Mouse (Mus musculus): ENCODE measurements around the gene Tssk2.

DNA sequence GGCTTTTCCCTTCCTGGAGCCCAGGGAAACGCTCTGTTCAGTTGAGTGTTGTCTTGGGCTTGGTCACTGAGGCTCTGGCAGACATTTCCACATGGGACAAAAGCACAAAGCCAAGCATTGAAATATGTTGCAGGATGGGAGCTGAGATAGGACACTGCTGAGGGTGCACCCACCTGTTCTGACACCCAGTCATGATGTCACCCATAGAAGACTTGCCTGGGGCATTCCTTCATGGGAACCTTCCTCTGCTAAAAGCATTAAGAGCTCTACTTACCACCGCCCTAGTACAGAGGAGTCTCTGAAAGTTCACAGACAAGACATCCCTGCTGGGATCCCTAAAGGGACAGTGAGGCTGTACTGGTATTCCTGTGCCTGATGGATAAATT lies 8.1 kb upstream of the Tssk2 start:
- TF ChIP-seq CTCF (IDR thresholded peaks at IDR 0.05; ENCODE audit: extremely low read depth, insufficient read depth, insufficient read length, insufficient replicate concordance) (no peak), POLR2A (IDR thresholded peaks at IDR 0.05; ENCODE audit: low read depth, low read length) (no peak)

Data from spleen, adult 2 months (tissue).